Mouse (Mus musculus) limb, embryonic 12.5 days (tissue): ENCODE data around the gene Tekt2. TPM values are rescaled to one million over a fixed set of nuclear protein-coding genes. Genes with fewer than 3 reads are reported as not detected.

Experiments used
- ATAC-seq: fragments of 200-750 bp; cut with Nextera tagmentation; 2 replicates; pipeline ENCODE4 v1.8.0; 2017; ENCODE audit warnings: low read depth, moderate TSS enrichment; ENCODE audit not compliant: insufficient number of reproducible peaks, insufficient read depth, low FRiP score, low TSS enrichment
- H3K27ac ChIP-seq: fragments of 300-500 bp; sonication (generic); 2 replicates; pipeline ENCODE4 v1.5.1; 2016; ENCODE audit warnings: mild to moderate bottlenecking, moderate library complexity
- H3K27me3 ChIP-seq: fragments of 300-500 bp; sonication (generic); 2 replicates; pipeline ENCODE4 v1.6.1; 2016; ENCODE audit warnings: mild to moderate bottlenecking, moderate library complexity
- H3K36me3 ChIP-seq: fragments of 300-500 bp; sonication (generic); 2 replicates; pipeline ENCODE4 v1.6.1; 2016; ENCODE audit warnings: mild to moderate bottlenecking, moderate library complexity
- H3K4me1 ChIP-seq: fragments of 300-500 bp; sonication (generic); replicated peaks from 2 replicates; pipeline ENCODE4 v1.6.1; 2016
- H3K4me2 ChIP-seq: fragments of 300-500 bp; sonication (generic); 2 replicates; pipeline ENCODE4 v1.6.1; 2016; ENCODE audit warnings: mild to moderate bottlenecking, moderate library complexity
- H3K4me3 ChIP-seq: fragments of 300-500 bp; sonication (generic); replicated peaks from 2 replicates; pipeline ENCODE4 v1.5.1; 2016; ENCODE audit warnings: mild to moderate bottlenecking
- H3K9ac ChIP-seq: fragments of 300-500 bp; sonication (generic); replicated peaks from 2 replicates; pipeline ENCODE4 v1.6.1; 2016; ENCODE audit warnings: mild to moderate bottlenecking, moderate library complexity
- H3K9me3 ChIP-seq: fragments of 300-500 bp; sonication (generic); 2 replicates; pipeline ENCODE4 v1.6.1; 2016; ENCODE audit warnings: mild to moderate bottlenecking, moderate library complexity
- WGBS: fragments of 180-500 bp; shearing (Covaris S2); methylation state at CpG from one replicate; pipeline ENCODE4 v1.1.7; 2016; 5-methylcytosine and 5-hydroxymethylcytosine counted together
- polyA plus RNA-seq: library from polyadenylated mRNA; unstranded; fragments of >200 nt; fragmentation: Nextera tagmentation; extraction: Ambion mirVana; gene quantifications from 2 replicates; pipeline ENCODE4 v1.2.1, GENCODE M21; 2016

Gene Tekt2
- polyA plus RNA-seq, 1 experiment from 2014 or later: 13.6 TPM

DNA sequence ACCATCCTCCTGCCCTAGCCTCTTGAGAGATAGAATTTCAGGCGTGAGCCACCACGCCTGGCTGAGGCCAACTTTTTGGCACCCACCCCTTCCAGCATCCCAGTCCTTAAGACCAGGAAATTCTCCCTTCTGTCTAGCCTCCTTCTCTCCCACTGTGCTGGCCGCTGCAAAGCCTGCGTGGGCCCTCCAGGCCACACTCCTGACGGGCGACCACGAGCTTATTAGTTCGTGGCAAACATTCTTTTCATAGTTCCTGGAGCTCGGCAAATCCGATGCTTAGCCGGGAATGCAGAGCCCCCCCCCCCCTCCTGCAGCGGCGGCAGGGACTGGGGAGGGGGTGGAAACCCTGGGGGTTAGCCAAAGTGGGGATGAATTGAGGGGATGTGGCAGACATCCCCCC, 34.3 kb downstream of the Tekt2 start:
- peaks cover 29% of the 10 kb centered on the region for H3K4me1 ChIP-seq
- H3K27me3 ChIP-seq: peaks cover 54% of the 10 kb centered on the region
- peak overlapping the region; percentile 30; the same call in 1 of the 2 replicates for H3K4me2 ChIP-seq
- H3K36me3 ChIP-seq: no peaks in the 10 kb centered on the region
- no peak for ATAC-seq
- no peaks in the 10 kb centered on the region for H3K9me3 ChIP-seq
- H3K9ac ChIP-seq: no peak overlapping the region; the same call in 1 of the 2 replicates
- WGBS: 18% methylated on average over 13 of the region's 13 CpGs
- H3K27ac ChIP-seq: peak overlapping the region; percentile 71; the same call in 1 of the 2 replicates
- no peak overlapping the region for H3K4me3 ChIP-seq

DNA sequence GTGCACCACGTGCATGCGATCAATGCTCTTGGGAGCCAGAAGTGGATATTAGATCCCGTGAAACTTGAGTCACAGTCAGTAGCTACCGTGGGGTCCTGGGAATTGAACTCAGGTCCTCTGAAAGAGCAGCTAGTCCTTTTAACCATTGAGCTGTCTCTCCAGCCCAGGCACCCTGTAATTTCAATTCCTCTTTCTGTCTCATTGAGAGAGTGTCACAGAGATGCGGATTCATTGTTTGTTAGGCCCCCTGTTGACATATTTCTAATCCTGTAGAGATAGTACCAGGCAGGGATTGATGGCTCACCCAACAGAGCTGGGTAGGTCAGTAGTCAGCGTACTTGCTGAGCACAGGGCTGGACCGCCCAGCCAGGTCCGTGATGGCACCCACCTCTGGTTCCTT, 35.2 kb downstream of the Tekt2 start:
- Histone ChIP-seq H3K36me3 (no peaks in the 10 kb centered on the region), H3K9me3 (peaks cover 6% of the 10 kb centered on the region), H3K9ac (no peak overlapping the region), H3K4me1 (peaks cover 28% of the 10 kb centered on the region), H3K27ac (no peak overlapping the region), H3K4me3 (no peak overlapping the region), H3K4me2 (no peak overlapping the region), H3K27me3 (peaks cover 60% of the 10 kb centered on the region)
- ATAC-seq: no peak
- 85% methylated on average over 8 of the region's 8 CpGs for WGBS

DNA sequence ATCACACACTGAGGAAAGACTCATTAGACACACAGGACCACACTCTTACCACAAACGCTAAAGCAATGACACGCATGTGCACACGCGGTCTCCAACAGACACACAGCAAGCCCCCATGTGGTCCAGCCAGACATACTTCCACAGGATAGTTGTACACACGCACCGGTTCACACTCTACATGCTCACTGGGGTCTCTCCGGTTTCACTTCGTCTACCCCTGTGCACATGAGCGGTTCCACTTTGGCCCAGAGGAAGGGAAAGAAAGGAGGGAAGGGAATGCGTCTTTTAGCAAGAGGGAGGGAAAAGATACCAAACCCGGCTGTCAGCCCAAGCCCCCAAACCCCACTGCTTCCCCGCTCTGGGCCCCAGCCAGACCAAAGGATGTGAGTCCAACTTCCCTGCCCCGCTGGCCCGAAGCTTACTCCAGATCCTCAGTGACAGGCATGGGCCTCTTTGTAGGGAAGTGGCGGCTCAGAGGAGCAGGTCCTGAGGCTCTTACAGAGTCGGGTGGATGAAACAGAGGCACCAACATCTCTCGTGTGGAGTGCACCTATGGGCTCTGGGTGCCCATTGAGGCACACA, 37.3 kb downstream of the Tekt2 start:
- Histone ChIP-seq H3K36me3 (no peaks in the 10 kb centered on the region), H3K4me3 (peak overlapping the region; percentile 51), H3K27me3 (peaks cover 67% of the 10 kb centered on the region), H3K9me3 (peaks cover 6% of the 10 kb centered on the region), H3K4me2 (peak overlapping the region; percentile 69), H3K4me1 (peaks cover 28% of the 10 kb centered on the region), H3K27ac (no peak overlapping the region), H3K9ac (no peak overlapping the region)
- 37% methylated on average over 17 of the region's 17 CpGs for WGBS
- ATAC-seq: no peak

DNA sequence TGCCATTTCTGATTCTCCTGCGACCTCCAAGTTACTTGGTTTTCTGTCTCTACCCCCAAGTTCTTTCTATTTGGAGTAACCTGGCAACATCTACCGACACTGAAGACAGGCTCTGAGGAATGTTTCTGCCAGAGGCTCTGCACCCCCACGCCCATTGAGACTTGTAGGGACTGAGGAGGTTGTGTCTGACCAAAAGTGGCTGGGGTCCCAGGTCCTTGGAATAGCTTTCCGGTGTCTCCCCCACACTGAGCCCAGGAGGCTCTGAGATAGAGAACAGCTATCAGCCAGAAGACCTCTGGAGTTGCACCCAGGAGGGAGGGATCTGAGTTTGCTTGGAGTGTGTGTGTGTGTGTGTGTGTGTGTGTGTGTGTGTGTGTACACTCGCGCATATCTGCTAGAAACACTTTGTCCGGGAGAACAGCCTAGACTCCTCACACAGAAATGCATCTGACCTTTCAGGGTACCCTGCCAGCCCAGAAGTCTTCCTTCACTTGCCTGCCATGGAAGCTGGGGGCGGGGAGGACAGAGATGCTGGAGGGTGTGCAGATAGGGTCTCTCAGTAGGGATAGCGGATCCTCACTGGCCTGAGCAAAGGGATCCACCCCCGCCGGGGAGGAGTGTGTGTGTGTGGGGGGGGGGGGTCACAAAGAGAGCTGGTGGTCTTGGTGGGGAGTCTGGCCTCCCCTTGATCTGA, 38.0 kb downstream of the Tekt2 start:
- Histone ChIP-seq H3K4me1 (peaks cover 28% of the 10 kb centered on the region), H3K9ac (0 out of 2 replicates have a peak overlapping the region, but pooled peaks have one; percentile 66), H3K4me2 (peak overlapping the region; percentile 69), H3K9me3 (peaks cover 6% of the 10 kb centered on the region), H3K36me3 (no peaks in the 10 kb centered on the region), H3K27me3 (peaks cover 67% of the 10 kb centered on the region), H3K4me3 (peak overlapping the region; percentile 51), H3K27ac (no peak overlapping the region)
- no peak for ATAC-seq
- 44% methylated on average over 11 of the region's 11 CpGs for WGBS

DNA sequence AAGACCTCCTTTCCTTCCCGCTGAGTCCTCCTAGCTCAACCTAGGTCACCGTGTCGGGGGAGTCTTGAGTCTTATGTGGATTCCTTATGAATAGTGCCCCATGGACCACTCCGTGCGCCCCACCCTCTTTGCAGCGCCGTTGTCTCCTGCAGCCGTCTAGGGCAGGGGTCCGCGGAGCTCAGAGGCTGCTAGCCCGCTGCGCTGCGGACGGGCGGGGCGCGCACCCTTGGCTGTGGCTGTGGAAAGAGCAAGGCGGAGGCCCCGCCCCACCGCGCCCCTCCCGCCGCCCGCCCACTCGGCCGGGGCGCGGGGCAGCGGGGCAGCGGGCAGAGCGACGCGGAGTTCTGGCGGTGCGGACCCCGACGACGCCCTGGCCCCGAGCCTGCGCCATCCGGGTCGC, 39.0 kb downstream of the Tekt2 start, which contains the start of gene Col8a2:
Gene Col8a2, plus strand, starts transcription at position 302 of the 400 bp plus-strand sequence.
- 2% methylated on average over 33 of the region's 42 CpGs for WGBS
- Histone ChIP-seq H3K4me3 (peak within 1 kb of the TSS; percentile 51), H3K9me3 (peaks cover 6% of the 10 kb centered on the region), H3K27me3 (peaks cover 67% of the 10 kb centered on the region), H3K4me2 (peak within 1 kb of the TSS; percentile 69), H3K4me1 (peaks cover 33% of the 10 kb centered on the region), H3K36me3 (no peaks in the 10 kb centered on the region), H3K27ac (peak within 1 kb of the TSS; percentile 23; the same call in 1 of the 2 replicates), H3K9ac (peak within 1 kb of the TSS; percentile 66)
- ATAC-seq: peak; percentile 47; the same call in 1 of the 2 replicates

DNA sequence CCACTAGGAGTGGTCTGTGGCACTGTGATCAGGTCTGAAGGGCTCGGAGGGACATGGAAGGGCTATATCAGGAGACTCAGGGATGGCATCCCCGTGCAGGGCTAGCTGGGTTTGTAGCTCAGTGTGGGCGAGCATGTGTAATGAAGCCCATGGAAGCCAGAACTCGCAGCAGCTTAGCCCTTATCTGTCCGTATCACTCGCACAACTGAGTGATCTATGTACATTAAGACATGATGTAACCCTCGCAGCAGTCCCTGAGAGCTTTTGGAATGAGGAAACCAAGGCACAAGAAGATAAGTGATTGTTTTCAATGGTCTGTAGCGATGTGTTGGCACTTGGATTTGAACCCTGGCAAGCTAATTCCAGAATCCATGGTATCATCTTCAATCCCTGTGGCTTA, 41.9 kb downstream of the Tekt2 start:
- Histone ChIP-seq H3K4me2 (no peak overlapping the region), H3K4me1 (peaks cover 37% of the 10 kb centered on the region), H3K9ac (no peak overlapping the region), H3K9me3 (peaks cover 6% of the 10 kb centered on the region), H3K27ac (no peak overlapping the region), H3K27me3 (peaks cover 45% of the 10 kb centered on the region), H3K4me3 (no peak overlapping the region), H3K36me3 (no peaks in the 10 kb centered on the region)
- 90% methylated on average over 8 of the region's 8 CpGs for WGBS
- no peak for ATAC-seq

DNA sequence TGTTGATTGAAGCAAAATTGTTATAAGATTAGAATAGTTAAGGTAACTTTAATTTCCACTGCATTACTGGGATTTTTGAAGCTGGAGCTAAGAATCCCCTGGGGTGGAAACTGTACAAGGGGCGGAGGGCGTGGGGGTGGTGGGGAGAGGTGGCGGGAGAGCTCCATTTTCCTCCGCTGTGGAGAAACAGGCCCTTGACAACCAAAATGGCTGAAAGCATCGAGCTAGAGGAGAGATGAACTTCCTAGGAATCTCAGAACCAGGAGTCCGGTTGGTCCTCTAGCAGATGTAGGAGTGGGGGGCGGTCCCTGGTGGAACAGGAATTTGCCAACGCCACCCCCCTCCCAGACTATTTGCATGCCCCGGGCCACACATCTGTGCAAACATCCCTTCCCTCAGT, 43.8 kb downstream of the Tekt2 start:
- H3K4me1 ChIP-seq: peaks cover 34% of the 10 kb centered on the region
- no peak for ATAC-seq
- no peaks in the 10 kb centered on the region for H3K36me3 ChIP-seq
- no peak overlapping the region for H3K4me3 ChIP-seq
- WGBS: 54% methylated on average over 9 of the region's 9 CpGs
- H3K4me2 ChIP-seq: no peak overlapping the region
- H3K9me3 ChIP-seq: peaks cover 6% of the 10 kb centered on the region
- H3K27me3 ChIP-seq: peaks cover 26% of the 10 kb centered on the region
- H3K27ac ChIP-seq: no peak overlapping the region
- H3K9ac ChIP-seq: no peak overlapping the region

DNA sequence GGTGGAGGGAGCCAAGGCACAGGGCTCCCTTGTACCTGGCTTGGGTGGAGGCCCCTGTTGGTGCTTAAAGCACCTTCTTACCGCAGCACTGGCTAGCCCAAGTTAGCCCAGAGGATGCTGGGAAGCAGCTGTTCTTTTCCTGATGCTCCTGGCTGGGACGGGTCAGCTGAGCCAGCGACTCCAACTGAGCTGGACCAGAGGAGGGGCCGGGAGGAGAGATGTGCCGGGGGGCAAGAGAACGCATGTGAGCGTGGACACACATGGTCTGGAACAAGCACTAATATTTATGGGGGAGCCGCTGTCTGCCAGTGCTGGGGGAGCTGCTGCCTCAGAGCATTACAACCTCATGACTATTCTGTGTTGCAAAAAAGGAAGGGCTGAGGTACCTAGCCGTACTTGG, 46.5 kb downstream of the Tekt2 start:
- no peak overlapping the region for H3K9ac ChIP-seq
- peak overlapping the region; percentile 48 for H3K4me2 ChIP-seq
- H3K27me3 ChIP-seq: peaks cover 3% of the 10 kb centered on the region
- no peak overlapping the region for H3K4me3 ChIP-seq
- H3K4me1 ChIP-seq: peaks cover 29% of the 10 kb centered on the region
- H3K9me3 ChIP-seq: no peaks in the 10 kb centered on the region
- peaks cover 22% of the 10 kb centered on the region for H3K36me3 ChIP-seq
- 26% methylated on average over 9 of the region's 9 CpGs for WGBS
- peak overlapping the region; percentile 92 for H3K27ac ChIP-seq
- ATAC-seq: peak; percentile 54

DNA sequence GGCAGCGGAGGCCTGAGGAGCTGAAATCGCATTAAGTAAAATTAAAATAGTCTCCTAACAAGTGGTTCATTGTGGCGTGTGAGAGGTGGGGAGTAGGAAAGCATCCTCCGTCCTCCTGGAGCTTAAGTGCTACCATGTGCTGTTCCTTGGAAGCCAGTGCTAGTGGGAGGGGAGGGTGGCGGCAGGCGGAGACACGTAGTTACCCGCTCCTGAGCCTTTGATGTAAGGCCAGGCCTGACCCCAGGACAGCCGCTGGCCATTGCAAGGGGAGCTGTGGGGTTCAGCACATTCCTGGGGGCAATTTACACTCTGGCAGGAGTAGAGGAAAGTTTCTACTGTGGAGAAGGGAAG, 46.9 kb downstream of the Tekt2 start:
- ATAC-seq: peak; percentile 73
- Histone ChIP-seq H3K36me3 (peaks cover 26% of the 10 kb centered on the region), H3K4me2 (peak overlapping the region; percentile 48), H3K4me1 (peaks cover 29% of the 10 kb centered on the region), H3K27me3 (no peaks in the 10 kb centered on the region; the same call in 1 of the 2 replicates), H3K27ac (peak overlapping the region; percentile 92), H3K4me3 (0 out of 2 replicates have a peak overlapping the region, but pooled peaks have one; percentile 1), H3K9me3 (no peaks in the 10 kb centered on the region), H3K9ac (no peak overlapping the region; the same call in 1 of the 2 replicates)
- WGBS: 9% methylated on average over 9 of the region's 9 CpGs

DNA sequence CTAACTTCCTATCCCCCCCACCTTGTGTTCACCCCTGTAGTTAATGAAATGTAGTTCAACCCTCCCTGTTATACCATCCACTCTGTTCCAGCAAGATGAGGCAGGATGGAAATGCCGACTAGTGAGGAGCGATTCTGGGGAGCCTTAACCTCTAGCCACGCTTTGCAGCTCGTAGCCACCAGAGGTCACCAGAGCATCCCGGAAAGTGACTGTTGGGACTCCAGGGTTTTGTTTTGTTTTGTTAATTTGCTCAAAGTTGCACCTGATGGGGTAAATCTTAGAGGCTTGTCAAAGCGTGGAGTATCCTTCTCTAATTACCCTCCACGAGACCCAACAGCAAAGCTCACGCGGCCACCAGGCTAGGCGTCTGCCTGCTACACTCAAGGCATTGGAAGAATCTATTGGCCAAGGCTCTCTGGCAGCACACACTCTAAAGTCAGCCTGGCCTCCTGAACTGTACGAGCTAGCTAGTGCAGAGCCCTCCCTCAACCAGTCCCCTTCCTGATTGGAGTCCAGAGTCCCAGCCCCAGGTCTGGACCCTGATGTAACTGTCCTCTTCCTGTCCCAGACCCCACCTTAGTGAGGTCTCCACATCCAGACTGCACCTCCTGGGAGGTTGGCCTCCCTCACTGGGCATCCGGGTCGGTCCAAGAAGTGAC, 47.5 kb downstream of the Tekt2 start:
- Histone ChIP-seq H3K9ac (no peak overlapping the region; the same call in 1 of the 2 replicates), H3K9me3 (no peaks in the 10 kb centered on the region), H3K27ac (peak overlapping the region; percentile 92), H3K4me2 (peak overlapping the region; percentile 48), H3K4me1 (peaks cover 29% of the 10 kb centered on the region), H3K27me3 (no peaks in the 10 kb centered on the region), H3K36me3 (peaks cover 31% of the 10 kb centered on the region), H3K4me3 (0 out of 2 replicates have a peak overlapping the region, but pooled peaks have one; percentile 18)
- 3% methylated on average over 13 of the region's 13 CpGs for WGBS
- ATAC-seq: peak; percentile 57

DNA sequence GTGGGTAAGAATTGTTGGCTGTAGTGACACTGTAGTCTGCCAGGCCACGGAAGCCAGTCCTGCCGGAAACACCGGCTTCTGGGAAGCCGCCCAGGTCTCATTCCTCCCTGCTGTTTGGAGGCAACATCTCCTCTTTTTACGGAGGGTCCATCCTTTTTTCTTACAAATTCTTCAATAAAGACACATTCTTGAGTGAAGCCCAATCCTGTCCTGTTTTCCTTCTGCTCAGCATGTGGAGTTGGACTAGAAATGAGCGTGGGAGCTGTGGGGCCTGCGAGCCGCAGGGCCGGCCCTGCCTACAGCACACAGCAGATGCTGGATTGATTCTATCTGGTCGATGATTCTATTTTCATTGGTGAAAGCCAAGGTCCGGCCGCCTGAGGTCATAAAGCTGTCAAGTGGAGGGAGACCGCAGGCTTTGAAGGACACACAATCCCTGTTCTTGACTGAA, 49.8 kb downstream of the Tekt2 start:
- no peak overlapping the region for H3K27ac ChIP-seq
- WGBS: 85% methylated on average over 13 of the region's 13 CpGs
- no peak overlapping the region for H3K9ac ChIP-seq
- H3K27me3 ChIP-seq: no peaks in the 10 kb centered on the region
- H3K36me3 ChIP-seq: peaks cover 40% of the 10 kb centered on the region
- H3K9me3 ChIP-seq: no peaks in the 10 kb centered on the region
- H3K4me2 ChIP-seq: no peak overlapping the region
- H3K4me3 ChIP-seq: no peak overlapping the region
- no peak for ATAC-seq
- peaks cover 20% of the 10 kb centered on the region for H3K4me1 ChIP-seq
